Mouse (Mus musculus) ES-Bruce4 (cell line): ENCODE data around the gene Nphp1. TPM values are rescaled to one million over a fixed set of nuclear protein-coding genes. Genes with fewer than 3 reads are reported as not detected.

Experiments used
- H3K27ac ChIP-seq: 2 replicates; pipeline ENCODE4 v1.5.1; 2012; ENCODE audit warnings: low read length, inconsistent platforms; ENCODE audit not compliant: insufficient read depth
- H3K27me3 ChIP-seq: 2 replicates; pipeline ENCODE4 v1.6.1; 2012; ENCODE audit warnings: mild to moderate bottlenecking, low read length, inconsistent platforms; ENCODE audit not compliant: control insufficient read depth, poor library complexity, insufficient read depth, severe bottlenecking
- H3K36me3 ChIP-seq: 2 replicates; pipeline ENCODE4 v1.6.1; 2012; ENCODE audit warnings: inconsistent platforms, mild to moderate bottlenecking, low read length, moderate library complexity; ENCODE audit not compliant: control insufficient read depth, poor library complexity, insufficient read depth, severe bottlenecking
- H3K4me1 ChIP-seq: one replicate; pipeline ENCODE4 v1.8.1; 2011; ENCODE audit warnings: low read length; ENCODE audit not compliant: control insufficient read depth, insufficient read depth
- H3K4me3 ChIP-seq: 2 replicates; pipeline ENCODE4 v1.5.1; 2011; ENCODE audit warnings: low read depth, mild to moderate bottlenecking, low read length
- H3K9ac ChIP-seq: 2 replicates; pipeline ENCODE4 v1.6.1; 2012; ENCODE audit warnings: low read depth, mild to moderate bottlenecking, inconsistent platforms; ENCODE audit not compliant: poor library complexity, severe bottlenecking
- H3K9me3 ChIP-seq: replicated peaks from 2 replicates; pipeline ENCODE4 v1.6.1; 2012; ENCODE audit warnings: mild to moderate bottlenecking, low read length, inconsistent platforms; ENCODE audit not compliant: control insufficient read depth, poor library complexity, insufficient read depth, severe bottlenecking
- CTCF ChIP-seq: IDR thresholded peaks from one replicate; pipeline ENCODE4 v1.8.1; 2011; ENCODE audit warnings: low read depth, low read length
- EP300 ChIP-seq: IDR thresholded peaks from 2 replicates; pipeline ENCODE4 v1.6.1; 2011; ENCODE audit warnings: low read depth, low read length; ENCODE audit not compliant: insufficient read depth
- POLR2A ChIP-seq: IDR thresholded peaks from one replicate; pipeline ENCODE4 v1.8.1; 2011; ENCODE audit warnings: low read length; ENCODE audit not compliant: insufficient read depth
- polyA plus RNA-seq: library from polyadenylated mRNA; stranded (reverse); fragments of >200 nt; gene quantifications from 2 replicates; pipeline ENCODE4 v1.2.4, GENCODE M21; 2011; ENCODE audit warnings: low read depth; ENCODE audit not compliant: missing spikeins, insufficient read depth, insufficient read length

Gene Nphp1
- polyA plus RNA-seq, 1 experiment = 9.7 TPM

- TF ChIP-seq EP300 (no peak), POLR2A (no peak), CTCF (no peak)
- H3K27me3 ChIP-seq = no peaks in the 10 kb centered on the region
- H3K4me1 ChIP-seq = no peaks in the 10 kb centered on the region
- H3K4me3 ChIP-seq = no peak overlapping the region
- no peaks in the 10 kb centered on the region for H3K9me3 ChIP-seq
- no peak overlapping the region for H3K27ac ChIP-seq
- no peak overlapping the region for H3K9ac ChIP-seq
- H3K36me3 ChIP-seq = no peaks in the 10 kb centered on the region
Observed at GRCm38 (mm10) chr2:127728661-127729450, 59.8 kb downstream of the Nphp1 start.

- Histone ChIP-seq H3K4me1 (no peaks in the 10 kb centered on the region), H3K27me3 (no peaks in the 10 kb centered on the region), H3K9ac (no peak overlapping the region), H3K27ac (no peak overlapping the region), H3K36me3 (no peaks in the 10 kb centered on the region), H3K4me3 (no peak overlapping the region), H3K9me3 (no peaks in the 10 kb centered on the region)
- TF ChIP-seq POLR2A (no peak), CTCF (no peak), EP300 (no peak)
Observed at GRCm38 (mm10) chr2:127728146-127728545, 60.6 kb downstream of the Nphp1 start.

DNA sequence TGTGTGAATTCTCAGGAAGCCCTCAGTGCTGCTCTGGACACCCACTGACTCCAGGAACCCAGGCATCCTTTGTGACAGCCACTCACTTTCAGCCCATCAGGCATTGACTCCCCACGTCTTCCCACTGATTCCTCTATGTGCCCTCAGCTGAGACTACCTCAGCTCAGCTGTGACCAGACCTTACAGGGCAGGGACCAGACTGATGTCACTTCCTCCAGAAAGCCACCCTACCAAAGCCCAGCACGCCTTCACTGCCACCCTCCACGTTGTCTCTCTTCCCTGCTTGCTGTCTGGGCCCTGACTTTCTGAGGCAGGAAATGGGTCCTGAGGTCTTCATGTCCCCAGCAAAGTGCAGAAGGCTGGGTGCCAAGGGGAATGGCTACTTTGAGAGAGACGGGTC lies 65.5 kb downstream of the Nphp1 start:
- no peak overlapping the region for H3K9ac ChIP-seq
- no peak overlapping the region for H3K4me3 ChIP-seq
- H3K4me1 ChIP-seq = no peaks in the 10 kb centered on the region
- TF ChIP-seq EP300 (no peak), POLR2A (no peak), CTCF (no peak)
- H3K36me3 ChIP-seq = no peaks in the 10 kb centered on the region
- no peaks in the 10 kb centered on the region for H3K9me3 ChIP-seq
- no peaks in the 10 kb centered on the region for H3K27me3 ChIP-seq
- H3K27ac ChIP-seq = no peak overlapping the region

DNA sequence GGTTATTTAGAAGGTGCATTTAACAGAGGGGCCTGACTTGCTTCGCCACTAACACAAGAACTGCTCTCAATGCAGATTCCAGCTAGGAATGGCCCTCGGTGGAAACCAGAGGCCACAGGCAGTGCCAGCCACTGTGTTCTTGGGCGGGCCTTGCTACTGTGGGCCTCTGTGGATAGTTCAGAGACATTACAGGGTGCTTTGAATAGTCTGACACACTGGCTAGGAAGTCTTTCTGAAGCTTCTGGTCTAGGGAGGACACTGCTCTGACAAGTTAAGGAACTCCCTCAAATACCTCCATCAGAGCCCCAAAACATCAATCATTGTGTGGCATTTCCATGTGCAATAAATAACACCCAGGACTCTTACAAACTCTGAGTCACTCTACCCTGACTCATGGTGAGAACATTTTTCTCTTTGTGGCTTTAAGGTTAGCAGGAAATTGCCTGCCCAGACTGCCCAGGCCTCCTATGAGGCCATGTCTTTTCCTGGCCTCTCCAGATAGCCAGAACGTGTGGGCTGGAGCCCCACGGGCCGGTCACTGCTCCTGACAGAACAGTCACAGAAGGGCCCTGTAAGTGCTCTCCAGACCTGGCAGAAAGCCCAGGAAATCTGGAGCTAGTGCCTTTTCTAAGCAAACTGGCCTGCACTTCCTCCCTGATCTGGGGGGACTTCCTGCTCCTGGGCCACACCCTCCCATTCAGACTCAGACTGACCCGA lies 66.4 kb downstream of the Nphp1 start:
- no peak for TF ChIP-seq EP300
- no peak for TF ChIP-seq POLR2A
- TF ChIP-seq CTCF = no peak
- no peaks in the 10 kb centered on the region for H3K27me3 ChIP-seq

GRCm38 (mm10) chr2:127718839-127719468 lies 69.7 kb downstream of the Nphp1 start:
- H3K4me3 ChIP-seq = no peak overlapping the region
- H3K36me3 ChIP-seq = no peaks in the 10 kb centered on the region
- H3K9me3 ChIP-seq = no peaks in the 10 kb centered on the region
- no peak for TF ChIP-seq CTCF
- no peak for TF ChIP-seq POLR2A
- H3K27me3 ChIP-seq = no peaks in the 10 kb centered on the region
- H3K4me1 ChIP-seq = peaks cover 2% of the 10 kb centered on the region
- H3K27ac ChIP-seq = no peak overlapping the region
- H3K9ac ChIP-seq = no peak overlapping the region

More for the DNA sequence above, 66.4 kb downstream of the Nphp1 start:
- H3K9ac ChIP-seq = no peak overlapping the region
- no peaks in the 10 kb centered on the region for H3K9me3 ChIP-seq
- no peak overlapping the region for H3K4me3 ChIP-seq
- no peaks in the 10 kb centered on the region for H3K36me3 ChIP-seq
- H3K4me1 ChIP-seq = no peaks in the 10 kb centered on the region
- H3K27ac ChIP-seq = no peak overlapping the region
